In the genomic region with DNA sequence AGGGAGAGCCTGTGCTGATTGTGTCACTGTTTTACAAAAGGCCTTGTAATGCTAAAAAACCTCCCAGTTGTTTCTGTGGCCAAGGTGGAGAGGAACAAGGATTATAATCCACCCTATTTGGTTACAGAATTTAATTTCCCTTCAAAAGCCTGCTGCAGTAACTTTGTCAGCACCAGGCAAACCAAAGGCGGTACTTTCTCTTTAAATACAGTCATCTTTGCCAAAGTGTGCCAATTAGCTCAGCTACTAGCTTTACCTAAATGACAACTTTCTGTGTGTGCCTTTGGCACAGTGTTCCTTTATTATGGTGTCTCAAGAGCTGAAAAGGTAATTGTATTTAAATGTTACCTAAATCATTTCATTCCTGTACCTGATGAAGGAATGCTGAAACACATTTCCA, we compare ENCODE assay signal across 25 mouse cellular contexts.
"Had no signal": no experiment of that assay in that cellular context is flagged by ENCODE, and none has a peak within 500 bp of the region (broad histone marks: within the 10 kb centered on the region; RNA-seq: fewer than 3 reads in every experiment).

No protein-coding gene starts in this region.

- H3K27me3 ChIP-seq: heart, embryonic 12.5 days; hindbrain, embryonic 12.5 days; intestine, embryonic 15.5 days; limb, embryonic 12.5 days; liver, embryonic 13.5 days; liver, embryonic 15.5 days had no signal

- ATAC-seq: hindbrain, embryonic 16.5 days; inflammation-experienced regulatory T-cells, adult 6 months; intestine, embryonic 15.5 days; intestine, postnatal 0 days had no signal

- H3K4me1 ChIP-seq: heart, embryonic 10.5 days; heart, embryonic 12.5 days; hindbrain, embryonic 10.5 days; hindbrain, embryonic 12.5 days; intestine, embryonic 15.5 days; limb, embryonic 10.5 days; limb, embryonic 12.5 days; liver, embryonic 13.5 days; liver, embryonic 15.5 days had no signal

- H3K9me3 ChIP-seq: heart, embryonic 10.5 days; heart, embryonic 12.5 days; hindbrain, embryonic 10.5 days; hindbrain, embryonic 12.5 days; intestine, embryonic 15.5 days; limb, embryonic 10.5 days; limb, embryonic 12.5 days; liver, embryonic 13.5 days; liver, embryonic 15.5 days had no signal

- H3K36me3 ChIP-seq: heart, embryonic 10.5 days; heart, embryonic 12.5 days; hindbrain, embryonic 10.5 days; hindbrain, embryonic 12.5 days; intestine, embryonic 15.5 days; limb, embryonic 10.5 days; limb, embryonic 12.5 days; liver, embryonic 13.5 days; liver, embryonic 15.5 days had no signal

- DNase-seq: gastrocnemius, adult 2 months; gastrocnemius, postnatal 10 days; gastrocnemius, postnatal 25 days; heart, postnatal 4 days; kidney, adult 18-20 months; kidney, adult 8-10 months; kidney, postnatal 10 days; kidney, postnatal 25 days; kidney, postnatal 4 days; layer of hippocampus, adult 9-11 months; liver; liver, embryonic 13.5 days had no signal

- H3K4me2 ChIP-seq: heart, embryonic 12.5 days; hindbrain, embryonic 12.5 days; hindbrain, embryonic 14.5 days; intestine, embryonic 15.5 days; limb, embryonic 12.5 days; liver, embryonic 11.5 days; liver, embryonic 13.5 days; liver, embryonic 15.5 days had no signal

- H3K9ac ChIP-seq: heart, embryonic 12.5 days; hindbrain, embryonic 12.5 days; hindbrain, embryonic 14.5 days; intestine, embryonic 15.5 days; limb, embryonic 12.5 days; liver, embryonic 13.5 days; liver, embryonic 15.5 days had no signal

- H3K27ac ChIP-seq: gastrocnemius, adult 2 months; heart, embryonic 10.5 days; hindbrain, embryonic 10.5 days; hindbrain, embryonic 12.5 days; hindbrain, embryonic 14.5 days; intestine, embryonic 15.5 days; limb, embryonic 10.5 days; limb, embryonic 12.5 days; liver, embryonic 13.5 days; liver, embryonic 15.5 days had no signal

- H3K4me3 ChIP-seq: gastrocnemius, adult 2 months; heart, embryonic 10.5 days; heart, embryonic 12.5 days; hindbrain, embryonic 10.5 days; hindbrain, embryonic 12.5 days; intestine, embryonic 15.5 days; limb, embryonic 10.5 days; limb, embryonic 12.5 days; liver, embryonic 13.5 days; liver, embryonic 15.5 days had no signal
